Mouse (Mus musculus) liver, adult 2 months (tissue): Measurements from ENCODE around the gene Tmem181a. TPM values are rescaled to one million over a fixed set of nuclear protein-coding genes. Genes with fewer than 3 reads are reported as not detected.
"Not testable (repeated sequence)": the region's sequence is repeated elsewhere in the genome, so short reads cannot be mapped to it uniquely, and the experiment has no call there.

Experiments
- DNase-seq: peaks from one replicate; pipeline ENCODE4 v3.0.0-alpha.2; 2011; ENCODE audit warnings: low read depth, low spot score; ENCODE audit errors: extremely low read depth
- H3K27ac ChIP-seq: fragments of 200-500 bp; replicated peaks from 2 replicates; pipeline ENCODE4 v1.5.1; 2012; ENCODE audit warnings: low read depth, mild to moderate bottlenecking, control low read depth, inconsistent platforms, low read length; ENCODE audit not compliant: insufficient read depth
- H3K27me3 ChIP-seq: fragments of 200-500 bp; 2 replicates; pipeline ENCODE4 v1.6.1; 2012; ENCODE audit warnings: mild to moderate bottlenecking, moderate library complexity, low read length, inconsistent platforms; ENCODE audit not compliant: control insufficient read depth, insufficient read depth
- H3K36me3 ChIP-seq: fragments of 200-500 bp; 2 replicates; pipeline ENCODE4 v1.6.1; 2012; ENCODE audit warnings: low read length, inconsistent platforms; ENCODE audit not compliant: control insufficient read depth, insufficient read depth
- H3K4me1 ChIP-seq: fragments of 200-500 bp; 2 replicates; pipeline ENCODE4 v1.6.1; 2011; ENCODE audit warnings: low read length; ENCODE audit not compliant: control insufficient read depth, insufficient read depth
- H3K4me3 ChIP-seq: fragments of 200-500 bp; 2 replicates; pipeline ENCODE4 v1.5.1; 2011; ENCODE audit warnings: low read depth, mild to moderate bottlenecking, control low read depth, low read length, moderate library complexity; ENCODE audit not compliant: insufficient read depth
- H3K79me2 ChIP-seq: fragments of 200-500 bp; 2 replicates; pipeline ENCODE4 v1.6.1; 2012; ENCODE audit warnings: inconsistent platforms, mild to moderate bottlenecking, low read length, moderate library complexity; ENCODE audit not compliant: control insufficient read depth, insufficient read depth
- H3K9ac ChIP-seq: fragments of 200-500 bp; 2 replicates; pipeline ENCODE4 v1.6.1; 2012; ENCODE audit warnings: low read depth, mild to moderate bottlenecking, control low read depth, inconsistent platforms, low read length
- WGBS: fragments of 180-500 bp; shearing (Covaris S2); methylation state at CpG from one replicate; pipeline ENCODE4 v1.1.7; 2018; 5-methylcytosine and 5-hydroxymethylcytosine counted together
- polyA plus RNA-seq: library from polyadenylated mRNA; depleted of rRNA; stranded (reverse); fragments of >200 nt; gene quantifications from 2 replicates; pipeline ENCODE4 v1.2.3, GENCODE M21; 2012
- total RNA-seq: library from RNA; depleted of rRNA; stranded (reverse); fragments of >200 nt; gene quantifications from 2 replicates; pipeline ENCODE4 v1.2.3, GENCODE M21; 2014

The Tmem181a gene
- total and polyA plus RNA-seq, 2 experiments, result 3.0 to 3.4 TPM

DNA sequence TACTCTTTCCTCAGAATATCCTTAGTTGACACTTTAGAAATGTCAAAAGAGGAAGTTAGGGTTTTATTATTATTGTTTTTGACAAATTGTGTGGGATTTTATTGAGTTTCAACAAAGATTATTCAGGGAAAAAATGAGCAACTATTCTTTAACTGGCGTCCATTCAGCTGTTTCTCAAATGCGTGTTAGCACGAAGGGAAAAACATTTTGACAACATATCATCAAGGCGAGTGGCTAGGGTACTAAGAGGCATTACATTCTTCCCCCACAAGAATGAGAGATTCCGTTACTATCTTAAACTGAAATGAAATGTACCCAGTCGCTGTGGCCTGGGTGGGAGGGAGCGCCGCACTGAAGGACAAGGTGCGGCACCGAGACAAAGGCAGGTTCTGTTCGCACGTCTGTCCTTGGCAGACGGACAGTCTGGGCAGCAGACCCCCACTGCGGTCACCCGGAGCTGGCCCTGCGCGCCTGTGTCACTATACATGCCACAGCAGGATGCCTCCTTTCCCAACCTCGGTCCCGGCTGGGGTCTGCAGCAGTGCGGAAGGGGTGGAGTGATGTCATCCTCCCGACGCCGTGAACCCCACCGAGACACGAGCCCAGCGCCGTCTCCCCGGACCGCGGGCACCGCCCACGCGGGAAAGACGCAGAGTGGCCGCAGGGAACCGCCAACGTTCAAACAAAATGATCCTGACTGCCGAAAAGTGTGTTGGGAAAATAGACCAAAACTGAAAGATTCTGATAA lies 59.9 kb downstream of the Tmem181a start:
- H3K4me3 ChIP-seq, result peak overlapping the region; percentile 61
- not testable (repeated sequence) for DNase-seq, H3K27me3 ChIP-seq, H3K4me1 ChIP-seq, H3K36me3 ChIP-seq, H3K79me2 ChIP-seq, H3K27ac ChIP-seq
- H3K9ac ChIP-seq, result peak overlapping the region; percentile 55
- 4% methylated on average over 38 of the region's 38 CpGs for WGBS

DNA sequence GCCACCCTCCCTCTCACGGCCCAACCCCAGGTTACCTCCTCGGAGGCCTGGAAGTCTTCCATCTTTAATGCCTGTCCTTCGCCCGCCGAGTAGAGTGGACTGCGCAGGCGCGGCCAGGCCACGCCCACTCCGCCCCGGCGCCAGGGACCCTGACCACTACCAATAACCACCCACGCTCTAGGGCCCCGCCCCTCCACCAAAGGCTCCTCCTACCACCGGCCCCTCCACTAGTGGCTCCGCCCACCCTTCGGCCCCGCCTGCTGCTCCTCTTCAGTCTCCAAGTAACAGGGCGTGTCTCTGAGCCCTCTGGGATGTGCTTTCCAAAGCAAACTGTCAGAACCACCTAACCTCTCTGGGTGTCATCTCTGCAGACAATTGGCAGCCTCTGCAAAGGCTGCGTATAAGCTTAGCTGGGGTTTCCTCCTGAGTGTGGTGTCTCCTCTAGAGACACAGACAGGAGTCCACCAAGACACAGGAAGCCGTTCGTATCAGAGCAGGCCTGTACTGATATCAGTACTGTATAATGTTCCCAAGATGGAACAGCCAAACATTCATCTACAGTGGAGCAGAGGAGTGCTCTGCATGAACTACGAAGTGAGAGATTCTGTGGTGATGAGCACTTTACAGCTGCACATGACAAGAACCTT lies 60.8 kb downstream of the Tmem181a start, which contains the start of gene Dynlt1a:
Gene Dynlt1a, minus strand, starts transcription at position 162 of the 647 bp plus-strand sequence.
- H3K27me3 ChIP-seq, H3K79me2 ChIP-seq, H3K36me3 ChIP-seq, H3K27ac ChIP-seq, H3K4me1 ChIP-seq: not testable (repeated sequence)
- peak within 1 kb of the TSS; percentile 55 for H3K9ac ChIP-seq
- 7% methylated on average over 23 of the region's 23 CpGs for WGBS
- peak within 1 kb of the TSS; percentile 61 for H3K4me3 ChIP-seq
- DNase-seq, result peak; percentile 56

DNA sequence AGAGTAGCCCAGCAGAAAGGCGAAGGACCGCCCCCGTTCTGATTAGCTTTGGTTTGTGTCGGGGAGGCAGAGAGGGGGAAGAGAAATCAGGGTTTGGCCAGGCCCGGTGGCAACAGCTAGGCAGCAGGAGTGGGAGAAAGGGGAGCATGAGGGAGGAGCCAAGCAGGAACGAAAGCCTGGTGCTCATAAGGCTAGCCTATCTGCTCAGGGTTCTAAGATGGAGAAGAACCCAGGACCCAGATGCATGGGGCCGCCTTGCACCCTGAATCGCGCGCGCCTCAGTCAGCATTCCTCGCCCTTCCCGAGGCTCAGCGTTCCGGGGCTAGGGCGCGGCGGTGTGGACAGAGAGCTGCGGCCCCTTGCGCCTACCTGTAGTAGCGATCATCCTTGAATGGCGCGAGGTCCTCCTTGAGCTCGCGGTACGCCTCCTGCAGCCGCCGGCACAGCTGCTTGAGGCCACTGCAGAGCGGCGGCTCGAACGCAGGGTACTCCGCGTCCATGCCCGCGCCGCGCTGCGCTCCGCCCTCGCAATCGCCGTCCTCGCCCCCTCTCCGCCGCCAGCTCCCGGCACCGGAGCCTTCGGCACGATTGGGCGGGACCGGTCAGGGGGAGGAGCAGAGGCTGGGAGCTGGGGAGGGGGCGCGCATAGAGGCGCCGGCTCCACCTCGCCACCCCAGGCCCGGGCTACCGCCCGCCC lies 64.6 kb downstream of the Tmem181a start:
- H3K9ac ChIP-seq, H3K36me3 ChIP-seq, H3K79me2 ChIP-seq, DNase-seq, H3K4me3 ChIP-seq, H3K4me1 ChIP-seq, H3K27ac ChIP-seq, H3K27me3 ChIP-seq: not testable (repeated sequence)
- 7% methylated on average over 6 of the region's 60 CpGs for WGBS

DNA sequence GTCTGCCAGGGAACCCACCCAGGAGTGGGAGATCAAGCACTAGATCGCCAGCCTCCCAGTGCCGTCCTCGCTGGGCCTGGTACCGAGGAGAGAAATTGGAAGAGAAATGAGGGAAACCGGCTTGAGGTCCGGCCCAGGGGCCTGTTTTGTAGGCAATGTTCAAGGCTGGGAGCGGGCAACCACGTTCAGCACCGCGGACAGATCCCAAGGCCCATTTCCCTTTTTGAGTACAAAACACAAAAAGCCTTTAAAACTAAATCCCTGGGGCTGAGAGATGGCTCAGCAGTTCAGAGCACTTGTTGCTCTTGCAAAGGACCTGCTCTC lies 65.1 kb downstream of the Tmem181a start:
- not testable (repeated sequence) for H3K27me3 ChIP-seq, H3K36me3 ChIP-seq, H3K27ac ChIP-seq, DNase-seq, H3K79me2 ChIP-seq, H3K4me3 ChIP-seq, H3K4me1 ChIP-seq, H3K9ac ChIP-seq
- WGBS, result no CpG with 5 or more reads among the region's 10 CpGs

DNA sequence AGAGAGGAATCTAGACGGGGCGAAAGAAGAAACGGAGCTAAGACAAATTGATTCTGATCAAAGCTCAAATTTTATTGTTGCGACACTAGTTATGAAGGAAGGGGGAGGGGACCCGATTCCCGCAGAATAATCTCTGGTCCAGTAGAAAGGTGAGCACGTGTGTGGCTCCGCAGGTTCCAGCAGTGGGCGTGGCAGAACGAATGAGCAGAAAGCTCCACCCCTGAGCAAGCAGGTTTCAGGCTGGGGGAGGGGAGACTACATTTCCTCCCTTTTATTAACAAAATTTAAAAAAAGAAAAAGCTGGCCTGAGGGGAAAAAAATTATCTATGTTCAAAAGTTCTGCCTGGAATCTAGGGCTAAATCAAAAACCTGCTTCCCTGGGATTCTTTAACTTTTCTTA lies 68.4 kb downstream of the Tmem181a start:
- not testable (repeated sequence) for DNase-seq, H3K36me3 ChIP-seq, H3K4me1 ChIP-seq, H3K9ac ChIP-seq, H3K4me3 ChIP-seq, H3K27ac ChIP-seq, H3K27me3 ChIP-seq, H3K79me2 ChIP-seq
- 60% methylated on average over 10 of the region's 10 CpGs for WGBS

DNA sequence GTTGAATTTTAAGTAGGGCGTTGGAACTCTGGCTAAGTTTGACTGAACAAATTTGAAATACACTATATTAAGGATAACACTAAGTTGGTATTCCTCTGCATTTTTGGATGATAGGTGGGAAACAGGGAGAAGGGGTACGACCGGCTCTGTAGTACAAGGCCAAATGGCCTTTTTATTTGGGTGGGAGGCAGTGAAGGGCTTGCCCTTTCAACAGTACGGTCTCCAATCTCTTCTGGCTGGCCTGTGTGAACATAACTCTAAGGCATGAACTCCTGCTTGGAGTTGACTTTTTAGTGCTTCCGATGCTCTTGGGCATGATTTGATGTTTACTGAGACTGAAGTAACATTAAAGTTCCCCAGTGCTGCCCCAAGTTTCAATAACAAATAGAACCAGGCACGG lies 68.9 kb downstream of the Tmem181a start:
- not testable (repeated sequence) for H3K36me3 ChIP-seq, DNase-seq, H3K9ac ChIP-seq, H3K27ac ChIP-seq, H3K4me3 ChIP-seq, H3K4me1 ChIP-seq, H3K27me3 ChIP-seq, H3K79me2 ChIP-seq
- WGBS, result 75% methylated on average over 6 of the region's 6 CpGs

DNA sequence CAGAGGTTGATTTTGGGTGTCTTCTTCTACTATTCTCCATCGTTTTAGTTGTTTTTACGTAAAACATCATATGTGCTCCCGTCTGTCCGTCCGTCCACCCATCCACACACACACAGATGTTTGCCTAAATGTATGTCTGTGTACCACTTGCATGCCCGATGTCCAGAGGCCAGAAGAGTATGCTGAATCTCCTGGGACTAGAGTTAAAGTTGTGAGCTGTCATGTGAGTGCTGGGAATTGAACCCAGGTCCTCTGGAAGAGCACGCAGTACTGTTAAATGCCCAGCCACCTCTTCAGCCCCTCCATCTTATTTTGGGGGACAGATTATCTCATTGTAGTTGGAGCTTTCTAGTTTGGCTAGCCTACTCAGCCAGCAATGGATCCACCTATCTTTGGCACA lies 70.9 kb downstream of the Tmem181a start:
- H3K27me3 ChIP-seq, H3K79me2 ChIP-seq, H3K36me3 ChIP-seq, H3K4me3 ChIP-seq, H3K27ac ChIP-seq, H3K4me1 ChIP-seq, DNase-seq, H3K9ac ChIP-seq: not testable (repeated sequence)
- 90% methylated on average over 7 of the region's 7 CpGs for WGBS

DNA sequence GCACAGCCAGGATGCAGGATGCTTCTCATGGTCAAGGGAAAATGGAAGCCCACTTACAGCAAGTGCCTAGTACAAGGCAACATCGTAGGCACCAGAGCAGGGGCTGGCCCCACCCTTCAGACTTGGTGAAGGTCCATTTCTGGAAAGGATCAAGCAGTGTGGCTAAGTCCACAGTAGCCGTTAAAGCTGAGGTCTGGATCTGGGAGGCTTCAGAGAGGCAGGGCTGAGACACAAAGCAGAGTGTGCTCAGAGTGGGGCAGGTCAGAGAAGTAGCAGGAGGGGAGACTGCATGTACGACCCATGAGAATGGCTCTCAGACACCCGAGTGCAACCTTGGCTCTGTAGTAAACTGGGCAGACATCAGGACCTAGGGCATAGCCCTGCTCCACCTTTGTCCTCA lies 72.3 kb downstream of the Tmem181a start:
- H3K27me3 ChIP-seq, H3K4me3 ChIP-seq, H3K36me3 ChIP-seq, H3K27ac ChIP-seq, H3K79me2 ChIP-seq, H3K9ac ChIP-seq, DNase-seq, H3K4me1 ChIP-seq: not testable (repeated sequence)
- 78% methylated on average over 3 of the region's 4 CpGs for whole genome bisulfite sequencing
